ENCODE assay signal across 15 mouse cellular contexts in the genomic region with DNA sequence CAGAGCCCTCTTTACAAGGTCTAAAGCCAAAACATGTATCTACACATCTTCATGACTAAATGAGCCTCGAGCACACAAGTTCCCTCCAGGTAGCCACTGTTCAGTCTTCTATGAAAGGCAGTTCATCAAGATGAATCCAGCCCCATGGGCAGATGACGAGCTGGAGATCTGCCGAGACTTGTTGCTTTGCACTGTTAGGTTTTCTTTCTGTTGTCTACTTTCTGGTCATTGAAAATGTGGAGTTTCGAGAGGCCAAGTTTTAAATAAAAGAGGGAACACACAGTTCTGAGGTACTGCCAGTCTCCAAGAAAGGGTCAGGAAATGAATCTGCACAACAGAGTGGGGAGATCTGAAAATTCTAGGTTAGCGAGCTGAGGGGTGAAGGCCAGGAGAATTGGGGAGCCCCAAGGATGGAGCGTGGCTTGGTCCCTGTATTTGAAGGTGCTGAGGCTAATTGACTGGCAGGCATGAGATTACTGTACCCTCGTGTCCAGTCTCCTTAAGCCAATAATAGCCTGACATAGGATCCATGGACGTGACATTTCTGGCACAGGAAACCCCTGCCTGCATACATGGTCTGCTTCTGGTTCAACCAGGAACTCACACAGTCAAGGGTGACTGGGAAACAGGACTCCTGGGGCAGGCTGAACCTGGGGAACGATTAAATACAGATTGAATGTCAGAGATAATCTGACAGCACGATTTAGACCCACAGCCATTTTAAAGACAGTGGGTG. TPM values are rescaled to one million over a fixed set of nuclear protein-coding genes. Genes with fewer than 3 reads are reported as not detected.
A peak's percentile ranks its signal among the peaks of the same experiment; 100 is the strongest.
DNase-seq lines count a peak whose midpoint lies in the region; ATAC-seq and TF ChIP-seq lines count a peak whose summit lies in the region.
"Had no signal": no experiment of that assay in that cellular context is flagged by ENCODE, and none has a peak within 500 bp of the region (broad histone marks: within the 10 kb centered on the region; RNA-seq: fewer than 3 reads in every experiment).

No protein-coding gene starts in this region.

- TF ChIP-seq CTCF in liver, adult 2 months (IDR thresholded peaks at IDR 0.05; ENCODE audit: low read depth, low read length), result no peak
- TF ChIP-seq CTCF in olfactory bulb, adult 2 months (IDR thresholded peaks at IDR 0.05; ENCODE audit: insufficient read depth, low read depth, low read length), result no peak

- H3K9me3 ChIP-seq in heart, embryonic 10.5 days, result no peaks in the 10 kb centered on the region
- H3K9me3 ChIP-seq in embryonic facial prominence, embryonic 12.5 days, result no peaks in the 10 kb centered on the region
- H3K9me3 ChIP-seq: forebrain, embryonic 15.5 days; hindbrain, embryonic 10.5 days; liver, embryonic 15.5 days; midbrain, embryonic 12.5 days; neural tube, embryonic 12.5 days had no signal

- peaks cover 9% of the 10 kb centered on the region; the same call in 1 of the 2 replicates for H3K4me1 ChIP-seq in heart, embryonic 10.5 days
- no peaks in the 10 kb centered on the region for H3K4me1 ChIP-seq in liver, adult 2 months (ENCODE audit: control insufficient read depth, insufficient read depth, low read length)
- H3K4me1 ChIP-seq in embryonic facial prominence, embryonic 12.5 days, result peaks cover 17% of the 10 kb centered on the region; the same call in 1 of the 2 replicates
- H3K4me1 ChIP-seq in olfactory bulb, adult 2 months (ENCODE audit: control insufficient read depth, insufficient read depth, low read length), result peaks cover 6% of the 10 kb centered on the region
- H3K4me1 ChIP-seq: forebrain, embryonic 15.5 days; liver, embryonic 15.5 days; neural tube, embryonic 12.5 days had no signal

- H3K27me3 ChIP-seq in heart, embryonic 10.5 days (ENCODE audit: insufficient read depth, poor library complexity, severe bottlenecking), result no peaks in the 10 kb centered on the region
- H3K27me3 ChIP-seq in liver, adult 2 months (ENCODE audit: control insufficient read depth, insufficient read depth, low read length), result no peaks in the 10 kb centered on the region
- no peaks in the 10 kb centered on the region for H3K27me3 ChIP-seq in embryonic facial prominence, embryonic 12.5 days
- H3K27me3 ChIP-seq: forebrain, embryonic 15.5 days; liver, embryonic 15.5 days; midbrain, embryonic 12.5 days; neural tube, embryonic 12.5 days had no signal

- WGBS in heart, embryonic 10.5 days, result 70% methylated on average over 10 of the region's 10 CpGs
- 79% methylated on average over 10 of the region's 10 CpGs for WGBS in liver, adult 2 months
- WGBS in embryonic facial prominence, embryonic 12.5 days, result 58% methylated on average over 10 of the region's 10 CpGs
- 68% methylated on average over 10 of the region's 10 CpGs for WGBS in olfactory bulb, adult 2 months

- no peak overlapping the region for H3K9ac ChIP-seq in liver, adult 2 months (ENCODE audit: low read depth, low read length)
- no peak overlapping the region for H3K9ac ChIP-seq in embryonic facial prominence, embryonic 12.5 days
- H3K9ac ChIP-seq: forebrain, embryonic 15.5 days; liver, embryonic 15.5 days; midbrain, embryonic 12.5 days; neural tube, embryonic 12.5 days had no signal

- no peak for DNase-seq in heart, embryonic 10.5 days (ENCODE audit: low spot score)
- no peak for DNase-seq in heart, adult 18-20 months
- DNase-seq in liver, adult 2 months (ENCODE audit: extremely low read depth, low read depth, low spot score), result no peak
- DNase-seq in liver, result no peak
- no peak for DNase-seq in cerebellum, postnatal 14 days
- DNase-seq: adrenal gland, postnatal 14 days; cerebellum, adult 11 months; kidney, adult 11 months had no signal

- H3K4me2 ChIP-seq in embryonic facial prominence, embryonic 12.5 days (replicated peaks), result no peak overlapping the region
- H3K4me2 ChIP-seq: forebrain, embryonic 15.5 days; liver, embryonic 15.5 days; midbrain, embryonic 12.5 days; neural tube, embryonic 12.5 days had no signal

- no peak for TF ChIP-seq POLR2A in liver, adult 2 months (IDR thresholded peaks at IDR 0.05; ENCODE audit: extremely low read depth, insufficient read depth, low read length)
- TF ChIP-seq POLR2A in olfactory bulb, adult 2 months (IDR thresholded peaks at IDR 0.05; ENCODE audit: insufficient read depth, low read depth, low read length), result no peak

- peaks cover 57% of the 10 kb centered on the region for H3K36me3 ChIP-seq in heart, embryonic 10.5 days
- peaks cover 44% of the 10 kb centered on the region for H3K36me3 ChIP-seq in liver, adult 2 months (ENCODE audit: control insufficient read depth, insufficient read depth, low read length)
- H3K36me3 ChIP-seq in embryonic facial prominence, embryonic 12.5 days, result no peaks in the 10 kb centered on the region
- H3K36me3 ChIP-seq: forebrain, embryonic 15.5 days; hindbrain, embryonic 10.5 days; liver, embryonic 15.5 days; midbrain, embryonic 12.5 days had no signal

- no peak for ATAC-seq in embryonic facial prominence, embryonic 12.5 days (ENCODE audit: insufficient number of reproducible peaks, insufficient read depth, low FRiP score, low TSS enrichment)
- ATAC-seq: forebrain, embryonic 15.5 days had no signal

- H3K4me3 ChIP-seq in heart, embryonic 10.5 days, result no peak overlapping the region
- H3K4me3 ChIP-seq in liver, adult 2 months (ENCODE audit: insufficient read depth, low read depth, low read length), result no peak overlapping the region
- H3K4me3 ChIP-seq in embryonic facial prominence, embryonic 12.5 days, result no peak overlapping the region
- H3K4me3 ChIP-seq in olfactory bulb, adult 2 months (ENCODE audit: insufficient read depth, low read depth, low read length), result no peak overlapping the region
- H3K4me3 ChIP-seq: forebrain, embryonic 15.5 days; hindbrain, embryonic 10.5 days; liver, embryonic 15.5 days; midbrain, embryonic 12.5 days; neural tube, embryonic 12.5 days had no signal

- no peaks in the 10 kb centered on the region for H3K79me2 ChIP-seq in liver, adult 2 months (ENCODE audit: control insufficient read depth, insufficient read depth, low read length)

- H3K27ac ChIP-seq in heart, embryonic 10.5 days, result 0 out of 2 replicates have a peak overlapping the region, but pooled peaks have one; percentile 60
- H3K27ac ChIP-seq in liver, adult 2 months (replicated peaks; ENCODE audit: insufficient read depth, low read depth, low read length), result 0 out of 2 replicates have a peak overlapping the region, but pooled peaks have one; percentile 19
- peak overlapping the region; percentile 64 for H3K27ac ChIP-seq in embryonic facial prominence, embryonic 12.5 days
- H3K27ac ChIP-seq in olfactory bulb, adult 2 months (ENCODE audit: insufficient read depth, low read depth, low read length), result 0 out of 2 replicates have a peak overlapping the region, but pooled peaks have one; percentile 9
- H3K27ac ChIP-seq: forebrain, embryonic 15.5 days; hindbrain, embryonic 10.5 days; liver, embryonic 15.5 days; midbrain, embryonic 12.5 days; neural tube, embryonic 12.5 days had no signal

RNA-seq across cellular contexts. Expression of a gene that starts 52.6 kb away (rescaled TPM):
- 186 and 196 TPM in 2 replicates for polyA plus RNA-seq in heart, embryonic 10.5 days (2016; fragmentation: Nextera tagmentation; extraction: Ambion mirVana)
- 10 to 100 TPM; 82.5 to 82.7 TPM for total RNA-seq in heart, adult 18-20 months (2021)
- 25.8 and 29.2 TPM in 2 replicates for total RNA-seq in liver, adult 2 months (2014; rRNA removed)
- polyA plus RNA-seq in liver, adult 2 months (2012; rRNA removed), result 14.4 and 14.6 TPM in 2 replicates
- polyA plus RNA-seq in embryonic facial prominence, embryonic 12.5 days (2016; fragmentation: Nextera tagmentation; extraction: Ambion mirVana), result 152 and 156 TPM in 2 replicates
- polyA plus RNA-seq in olfactory bulb, adult 2 months (2012; ENCODE audit: insufficient read depth, insufficient read length, low replicate concordance, missing spikeins), result not detected in 2 replicates

Comparison
In these comparisons a context has a peak if more than half of its experiments do, and no peak if none do; other contexts are left out.
1. H3K27ac ChIP-seq: peak in every context shown above with its lines; median percentile 64 in embryonic facial prominence, embryonic 12.5 days; 60 in heart, embryonic 10.5 days; 19 in liver, adult 2 months; 9 in olfactory bulb, adult 2 months.